Mouse (Mus musculus) lung, embryonic 15.5 days (tissue): ENCODE data around the gene Zfp365. TPM values are rescaled to one million over a fixed set of nuclear protein-coding genes. Genes with fewer than 3 reads are reported as not detected.

Experiments used
- ATAC-seq: fragments of 200-750 bp; cut with Nextera tagmentation; 2 replicates; pipeline ENCODE4 v1.8.0; 2017; ENCODE audit warnings: moderate number of reproducible peaks, borderline replicate concordance; ENCODE audit not compliant: low FRiP score, low TSS enrichment; ENCODE audit errors: extremely low read depth
- H3K27ac ChIP-seq: fragments of 300-500 bp; sonication (generic); 2 replicates; pipeline ENCODE4 v1.5.1; 2015; ENCODE audit warnings: moderate library complexity, mild to moderate bottlenecking, inconsistent platforms
- H3K27me3 ChIP-seq: fragments of 300-500 bp; sonication (generic); 2 replicates; pipeline ENCODE4 v1.6.1; 2015; ENCODE audit warnings: inconsistent platforms
- H3K36me3 ChIP-seq: fragments of 300-500 bp; sonication (generic); 2 replicates; pipeline ENCODE4 v1.6.1; 2015; ENCODE audit warnings: inconsistent platforms
- H3K4me1 ChIP-seq: fragments of 300-500 bp; sonication (generic); 2 replicates; pipeline ENCODE4 v1.6.1; 2015; ENCODE audit warnings: inconsistent platforms
- H3K4me2 ChIP-seq: fragments of 300-500 bp; sonication (generic); 2 replicates; pipeline ENCODE4 v1.6.1; 2015; ENCODE audit warnings: inconsistent platforms, mild to moderate bottlenecking, moderate library complexity
- H3K4me3 ChIP-seq: fragments of 300-500 bp; sonication (generic); 2 replicates; pipeline ENCODE4 v1.5.1; 2015; ENCODE audit warnings: mild to moderate bottlenecking, inconsistent platforms
- H3K9ac ChIP-seq: fragments of 300-500 bp; sonication (generic); 2 replicates; pipeline ENCODE4 v1.6.1; 2015; ENCODE audit warnings: inconsistent platforms
- H3K9me3 ChIP-seq: fragments of 300-500 bp; sonication (generic); 2 replicates; pipeline ENCODE4 v1.6.1; 2016; ENCODE audit warnings: inconsistent platforms
- WGBS: fragments of 180-500 bp; shearing (Covaris S2); methylation state at CpG from one replicate; pipeline ENCODE4 v1.1.7; 2015; 5-methylcytosine and 5-hydroxymethylcytosine counted together
- polyA plus RNA-seq: library from polyadenylated mRNA; unstranded; fragments of >200 nt; fragmentation: Nextera tagmentation; extraction: Ambion mirVana; gene quantifications from 2 replicates; pipeline ENCODE4 v1.2.1, GENCODE M21; 2015

Gene Zfp365
- polyA plus RNA-seq = 1.3 and 1.6 TPM in 2 replicates

DNA sequence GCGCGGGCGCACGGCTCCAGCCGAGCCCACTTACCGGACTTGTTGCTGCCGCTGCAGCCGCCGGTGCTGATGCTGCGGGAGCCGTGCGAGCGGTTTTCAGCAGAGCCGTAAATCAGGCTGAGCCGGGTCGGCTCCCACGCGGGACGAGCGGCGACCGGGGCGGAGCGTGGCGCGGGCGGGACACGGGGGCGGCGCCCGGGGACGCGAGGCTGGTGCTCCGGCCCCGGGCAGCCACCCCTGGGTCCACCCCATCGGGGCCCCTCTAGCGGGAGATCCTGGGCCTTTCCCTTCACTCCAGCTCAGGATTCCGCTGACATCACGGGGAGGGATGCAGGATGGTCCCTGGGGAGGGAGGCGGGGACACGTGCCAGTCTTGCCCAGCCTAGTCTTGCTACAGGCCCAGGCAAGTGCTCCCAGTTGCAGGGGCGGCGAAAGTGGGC is at the start of gene Zfp365:
Zfp365 (minus strand) TSS at position 326 of the 440 bp plus-strand sequence.
- H3K9ac ChIP-seq = peak within 1 kb of the TSS; percentile 43
- peak within 1 kb of the TSS; percentile 60 for H3K4me3 ChIP-seq
- peak within 1 kb of the TSS; percentile 100 for H3K4me2 ChIP-seq
- under 1% methylated on average over 43 of the region's 43 CpGs for WGBS
- H3K4me1 ChIP-seq = no peaks in the 10 kb centered on the region
- peak; percentile 84 for ATAC-seq
- peaks cover 7% of the 10 kb centered on the region for H3K27me3 ChIP-seq
- no peak within 1 kb of the TSS for H3K27ac ChIP-seq
- H3K9me3 ChIP-seq = no peaks in the 10 kb centered on the region
- H3K36me3 ChIP-seq = no peaks in the 10 kb centered on the region

- H3K27me3 ChIP-seq = no peaks in the 10 kb centered on the region
- no peak overlapping the region for H3K9ac ChIP-seq
- 0 out of 2 replicates have a peak, but pooled peaks cover 9% of the 10 kb centered on the region for H3K4me1 ChIP-seq
- no peaks in the 10 kb centered on the region for H3K9me3 ChIP-seq
- no peak for ATAC-seq
- H3K4me3 ChIP-seq = no peak overlapping the region
- H3K4me2 ChIP-seq = no peak overlapping the region
- H3K27ac ChIP-seq = no peak overlapping the region
- H3K36me3 ChIP-seq = no peaks in the 10 kb centered on the region
- WGBS = 28% methylated on average over 3 of the region's 3 CpGs
These were observed 47.5 kb upstream of the Zfp365 start for GRCm38 (mm10) chr10:67959982-67960381.

GRCm38 (mm10) chr10:67955982-67956381 is 43.5 kb upstream of the Zfp365 start:
- H3K4me3 ChIP-seq = no peak overlapping the region
- WGBS = 82% methylated on average over 2 of the region's 2 CpGs
- no peaks in the 10 kb centered on the region for H3K27me3 ChIP-seq
- H3K4me1 ChIP-seq = 0 out of 2 replicates have a peak, but pooled peaks cover 3% of the 10 kb centered on the region
- H3K4me2 ChIP-seq = no peak overlapping the region
- H3K9ac ChIP-seq = no peak overlapping the region
- H3K27ac ChIP-seq = no peak overlapping the region
- no peaks in the 10 kb centered on the region for H3K9me3 ChIP-seq
- H3K36me3 ChIP-seq = no peaks in the 10 kb centered on the region
- ATAC-seq = no peak

- WGBS = 48% methylated on average over 4 of the region's 4 CpGs
- Histone ChIP-seq H3K9ac (no peak overlapping the region), H3K27me3 (no peaks in the 10 kb centered on the region), H3K4me1 (no peaks in the 10 kb centered on the region), H3K27ac (peak overlapping the region; percentile 65; the same call in 1 of the 2 replicates), H3K4me2 (no peak overlapping the region), H3K36me3 (no peaks in the 10 kb centered on the region), H3K9me3 (no peaks in the 10 kb centered on the region), H3K4me3 (no peak overlapping the region)
- no peak for ATAC-seq
These were observed 39.2 kb upstream of the Zfp365 start for GRCm38 (mm10) chr10:67951690-67952089.

DNA sequence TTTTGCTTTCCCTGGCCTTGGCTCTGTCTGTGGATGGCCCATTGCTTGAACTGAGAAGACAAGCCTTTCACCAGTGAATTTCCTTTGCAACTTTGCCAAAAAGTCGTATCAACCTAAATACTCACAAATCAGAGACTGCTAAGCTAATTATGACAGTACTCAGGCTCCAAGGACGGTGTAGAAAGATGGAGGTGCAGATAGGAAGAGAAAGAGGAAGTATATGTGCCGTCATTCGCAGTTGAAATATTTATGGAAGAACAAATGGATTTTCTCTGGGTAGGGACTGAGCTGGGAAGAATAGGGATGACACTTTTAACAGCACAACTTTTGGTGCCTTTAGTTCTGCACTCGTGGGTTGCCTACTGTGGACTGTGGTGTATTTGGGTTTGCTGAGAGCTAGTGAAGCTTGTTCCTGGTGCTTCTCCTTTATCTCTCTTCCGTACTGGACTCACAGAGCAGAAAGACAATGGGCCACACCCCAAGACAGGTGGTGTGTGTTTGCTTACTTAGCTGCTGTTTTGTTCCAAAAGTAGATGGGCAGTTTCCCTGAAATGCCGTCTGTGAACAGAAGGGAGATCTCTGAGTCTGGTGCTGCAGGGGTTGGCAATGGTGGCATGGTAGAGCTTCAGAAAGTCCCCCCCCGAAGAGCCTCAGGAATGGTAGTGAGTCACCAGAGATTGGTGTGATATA is 37.7 kb upstream of the Zfp365 start:
- Histone ChIP-seq H3K9ac (no peak overlapping the region), H3K27ac (peak overlapping the region; percentile 65), H3K4me2 (no peak overlapping the region), H3K27me3 (no peaks in the 10 kb centered on the region), H3K36me3 (no peaks in the 10 kb centered on the region), H3K4me1 (no peaks in the 10 kb centered on the region), H3K4me3 (no peak overlapping the region), H3K9me3 (no peaks in the 10 kb centered on the region)
- WGBS = 49% methylated on average over 8 of the region's 8 CpGs
- ATAC-seq = no peak

- Histone ChIP-seq H3K4me2 (no peak overlapping the region), H3K36me3 (no peaks in the 10 kb centered on the region), H3K27ac (no peak overlapping the region), H3K4me3 (no peak overlapping the region), H3K9ac (no peak overlapping the region), H3K9me3 (no peaks in the 10 kb centered on the region), H3K27me3 (no peaks in the 10 kb centered on the region), H3K4me1 (no peaks in the 10 kb centered on the region)
- no peak for ATAC-seq
- 79% methylated on average over 4 of the region's 4 CpGs for WGBS
These were observed 31.1 kb upstream of the Zfp365 start for GRCm38 (mm10) chr10:67943513-67943912.

DNA sequence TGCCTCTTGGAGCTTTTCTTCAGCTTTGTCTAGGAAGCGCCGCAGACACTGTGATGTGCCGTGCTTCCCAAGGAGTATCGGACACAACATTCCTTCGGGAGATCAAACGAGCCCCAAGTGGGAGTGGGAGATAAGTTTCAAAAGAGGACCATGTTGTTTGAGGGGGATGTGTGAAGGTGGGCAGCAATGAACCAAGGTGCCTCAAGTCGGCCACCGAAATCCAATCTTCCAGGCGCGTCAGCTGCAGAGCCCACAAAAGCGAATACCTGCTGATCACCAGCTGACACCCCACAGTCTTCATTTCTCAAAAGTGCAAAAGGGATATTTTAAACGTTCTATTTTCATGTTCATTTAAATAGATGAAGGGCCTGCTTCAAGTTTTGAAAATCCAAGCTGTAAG is 27.1 kb upstream of the Zfp365 start:
- Histone ChIP-seq H3K4me2 (no peak overlapping the region), H3K4me1 (0 out of 2 replicates have a peak, but pooled peaks cover 10% of the 10 kb centered on the region), H3K27me3 (no peaks in the 10 kb centered on the region), H3K4me3 (no peak overlapping the region), H3K36me3 (no peaks in the 10 kb centered on the region), H3K9ac (no peak overlapping the region), H3K9me3 (no peaks in the 10 kb centered on the region), H3K27ac (no peak overlapping the region)
- no peak for ATAC-seq
- WGBS = 53% methylated on average over 12 of the region's 12 CpGs

- Histone ChIP-seq H3K4me2 (no peak overlapping the region), H3K9me3 (no peaks in the 10 kb centered on the region), H3K4me3 (no peak overlapping the region), H3K27me3 (no peaks in the 10 kb centered on the region), H3K4me1 (0 out of 2 replicates have a peak, but pooled peaks cover 10% of the 10 kb centered on the region), H3K36me3 (no peaks in the 10 kb centered on the region), H3K9ac (no peak overlapping the region), H3K27ac (no peak overlapping the region)
- WGBS = 57% methylated on average over 5 of the region's 5 CpGs
- ATAC-seq = no peak
These were observed 25.3 kb upstream of the Zfp365 start for GRCm38 (mm10) chr10:67937775-67938174.

- H3K4me3 ChIP-seq = no peak overlapping the region
- 0 out of 2 replicates have a peak, but pooled peaks cover 10% of the 10 kb centered on the region for H3K4me1 ChIP-seq
- H3K9ac ChIP-seq = no peak overlapping the region
- H3K27me3 ChIP-seq = no peaks in the 10 kb centered on the region
- no peak overlapping the region for H3K4me2 ChIP-seq
- no peak for ATAC-seq
- H3K9me3 ChIP-seq = no peaks in the 10 kb centered on the region
- H3K27ac ChIP-seq = no peak overlapping the region
- 30% methylated on average over 4 of the region's 4 CpGs for WGBS
- H3K36me3 ChIP-seq = no peaks in the 10 kb centered on the region
These were observed 24.5 kb upstream of the Zfp365 start for GRCm38 (mm10) chr10:67936944-67937343.

DNA sequence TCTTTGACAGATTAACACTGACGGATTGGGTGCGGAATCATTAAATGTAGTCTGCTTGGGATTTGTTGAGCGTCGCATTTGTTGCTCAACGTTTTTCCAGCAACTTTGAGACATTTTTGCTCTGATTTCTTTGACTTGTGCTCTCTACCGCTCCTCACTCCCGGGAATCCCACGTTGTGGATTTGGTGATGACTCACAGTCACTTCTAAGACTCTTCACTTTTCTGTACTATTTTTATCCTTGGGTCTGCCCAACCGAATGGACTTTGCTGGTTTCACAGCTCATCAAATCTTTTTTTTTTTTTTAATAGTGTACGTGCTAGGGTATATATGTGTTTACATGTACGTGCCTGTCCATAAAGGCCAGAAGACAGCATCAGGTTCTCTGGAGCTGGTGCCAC is 20.3 kb upstream of the Zfp365 start:
- WGBS = 54% methylated on average over 11 of the region's 11 CpGs
- Histone ChIP-seq H3K36me3 (no peaks in the 10 kb centered on the region), H3K9ac (no peak overlapping the region), H3K4me2 (peak overlapping the region; percentile 26; the same call in 1 of the 2 replicates), H3K27ac (0 out of 2 replicates have a peak overlapping the region, but pooled peaks have one; percentile 20), H3K27me3 (no peaks in the 10 kb centered on the region), H3K9me3 (no peaks in the 10 kb centered on the region), H3K4me1 (0 out of 2 replicates have a peak, but pooled peaks cover 5% of the 10 kb centered on the region), H3K4me3 (no peak overlapping the region)
- peak; percentile 74; the same call in 1 of the 2 replicates for ATAC-seq

DNA sequence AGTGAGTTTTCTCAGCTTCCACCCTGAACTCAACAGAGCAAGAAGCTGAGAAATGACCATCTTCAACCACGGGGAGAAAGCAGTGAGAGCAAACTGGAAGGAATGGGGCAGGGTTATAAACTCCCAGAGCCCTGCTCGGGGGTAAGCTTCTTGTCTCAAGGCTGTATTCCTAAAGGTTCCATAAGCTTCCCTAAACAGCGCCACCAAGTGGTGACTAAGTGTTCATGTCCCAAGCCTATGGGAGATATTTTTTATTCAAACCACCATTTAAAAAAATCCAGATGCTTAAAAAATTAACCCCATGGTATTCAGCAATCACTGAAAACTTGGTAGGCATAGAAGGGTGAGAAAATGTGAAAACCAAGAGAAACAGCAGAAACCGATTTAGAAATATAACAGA is 18.9 kb upstream of the Zfp365 start:
- 79% methylated on average over 4 of the region's 4 CpGs for WGBS
- Histone ChIP-seq H3K4me3 (no peak overlapping the region), H3K9ac (no peak overlapping the region), H3K9me3 (no peaks in the 10 kb centered on the region), H3K27me3 (no peaks in the 10 kb centered on the region), H3K27ac (no peak overlapping the region), H3K4me1 (no peaks in the 10 kb centered on the region), H3K4me2 (no peak overlapping the region), H3K36me3 (no peaks in the 10 kb centered on the region)
- ATAC-seq = no peak

DNA sequence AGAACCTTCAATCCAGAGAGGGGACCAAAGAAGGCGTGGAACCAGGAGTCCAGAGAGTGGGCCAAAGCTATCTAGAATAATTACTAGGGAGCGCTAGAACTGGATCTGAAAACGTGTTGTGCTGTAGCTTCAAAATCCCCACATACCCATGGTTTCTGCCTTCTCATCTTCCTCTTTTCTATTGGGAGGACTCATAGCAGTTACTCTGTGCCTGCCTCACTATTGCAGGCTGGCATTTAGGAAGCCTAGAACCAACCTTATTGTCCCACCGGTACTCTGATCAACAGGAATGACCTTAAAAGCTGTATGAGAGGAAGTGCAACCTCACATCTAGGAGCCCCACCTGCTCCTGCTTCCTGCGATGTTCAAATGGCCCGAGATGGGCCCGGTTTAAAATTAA is 16.1 kb upstream of the Zfp365 start:
- H3K9me3 ChIP-seq = no peaks in the 10 kb centered on the region
- no peak for ATAC-seq

More for the DNA sequence above, 16.1 kb upstream of the Zfp365 start:
- 80% methylated on average over 7 of the region's 7 CpGs for WGBS
- H3K9ac ChIP-seq = no peak overlapping the region
- no peaks in the 10 kb centered on the region for H3K4me1 ChIP-seq
- H3K4me2 ChIP-seq = no peak overlapping the region
- H3K27me3 ChIP-seq = no peaks in the 10 kb centered on the region
- H3K36me3 ChIP-seq = no peaks in the 10 kb centered on the region
- no peak overlapping the region for H3K4me3 ChIP-seq
- no peak overlapping the region for H3K27ac ChIP-seq
